Mouse (Mus musculus): ENCODE results near the gene Ndst4.

Gene Ndst4

GRCm38 (mm10) chr3:125722953-125723352 lies 319.1 kb downstream of the Ndst4 start:
- DNase-seq (ENCODE audit: low read depth, low spot score): no peak

GRCm38 (mm10) chr3:125734945-125735344 lies 331.1 kb downstream of the Ndst4 start:
- DNase-seq (ENCODE audit: low read depth, low spot score): no peak

GRCm38 (mm10) chr3:125744468-125745141 lies 340.7 kb downstream of the Ndst4 start:
- DNase-seq (ENCODE audit: low read depth, low spot score): no peak

GRCm38 (mm10) chr3:125745142-125745496 lies 341.2 kb downstream of the Ndst4 start:
- no peak for DNase-seq (ENCODE audit: low read depth, low spot score)

GRCm38 (mm10) chr3:125746367-125746766 lies 342.5 kb downstream of the Ndst4 start:
- DNase-seq (ENCODE audit: low read depth, low spot score): no peak

- no peak for DNase-seq (ENCODE audit: low read depth, low spot score)
Observed at GRCm38 (mm10) chr3:125756911-125757310, 353.0 kb downstream of the Ndst4 start.

- DNase-seq (ENCODE audit: low read depth, low spot score): no peak
Observed at GRCm38 (mm10) chr3:125760711-125761110, 356.8 kb downstream of the Ndst4 start.
